Mouse (Mus musculus) left cerebral cortex, adult 9 months (tissue): Measurements from ENCODE around the gene Eml6.
A peak's percentile ranks its signal among the peaks of the same experiment; 100 is the strongest.

Experiments
- DNase-seq, 2 experiments: peaks; one replicate each; pipeline ENCODE4 v3.0.0; 2022; ENCODE audit warnings: low spot score in 2 of 2

Gene Eml6

GRCm38 (mm10) chr11:29748750-29749467 lies 276.9 kb downstream of the Eml6 start:
- DNase-seq, result no peak

- no peak for DNase-seq
These were observed 278.0 kb downstream of the Eml6 start for GRCm38 (mm10) chr11:29747881-29748280.

- peak in 1 of 2 experiments; percentile 34 for DNase-seq
These were observed 278.5 kb downstream of the Eml6 start for GRCm38 (mm10) chr11:29747365-29747764.

- no peak for DNase-seq
These were observed 279.6 kb downstream of the Eml6 start for GRCm38 (mm10) chr11:29746203-29746602.

GRCm38 (mm10) chr11:29745513-29745912 lies 280.3 kb downstream of the Eml6 start:
- no peak for DNase-seq

GRCm38 (mm10) chr11:29744760-29745430 lies 280.9 kb downstream of the Eml6 start:
- DNase-seq, result no peak

GRCm38 (mm10) chr11:29739752-29740151 lies 286.1 kb downstream of the Eml6 start:
- DNase-seq, result no peak

- DNase-seq, result no peak
These were observed 297.9 kb downstream of the Eml6 start for GRCm38 (mm10) chr11:29727901-29728300.

- DNase-seq, result no peak
These were observed 300.2 kb downstream of the Eml6 start for GRCm38 (mm10) chr11:29725610-29726009.

GRCm38 (mm10) chr11:29725167-29725566 lies 300.7 kb downstream of the Eml6 start:
- DNase-seq, result no peak

GRCm38 (mm10) chr11:29724213-29724612 lies 301.6 kb downstream of the Eml6 start:
- DNase-seq, result no peak

- DNase-seq, result no peak
These were observed 306.2 kb downstream of the Eml6 start for GRCm38 (mm10) chr11:29719597-29719996.

- peak in 1 of 2 experiments; percentile 59 for DNase-seq
These were observed 307.3 kb downstream of the Eml6 start for GRCm38 (mm10) chr11:29718541-29718940.

- no peak for DNase-seq
These were observed 310.3 kb downstream of the Eml6 start for GRCm38 (mm10) chr11:29715499-29715898.

GRCm38 (mm10) chr11:29714789-29715188 lies 311.0 kb downstream of the Eml6 start:
- peak in 1 of 2 experiments; percentile 33 for DNase-seq

GRCm38 (mm10) chr11:29714114-29714513 lies 311.7 kb downstream of the Eml6 start:
- no peak for DNase-seq

GRCm38 (mm10) chr11:29709512-29709911 lies 316.3 kb downstream of the Eml6 start:
- no peak for DNase-seq

GRCm38 (mm10) chr11:29706845-29707244 lies 319.0 kb downstream of the Eml6 start:
- DNase-seq, result no peak

- no peak for DNase-seq
These were observed 320.6 kb downstream of the Eml6 start for GRCm38 (mm10) chr11:29705263-29705662.

- no peak for DNase-seq
These were observed 323.1 kb downstream of the Eml6 start for GRCm38 (mm10) chr11:29702721-29703120.

- no peak for DNase-seq
These were observed 331.1 kb downstream of the Eml6 start for GRCm38 (mm10) chr11:29694754-29695153.

GRCm38 (mm10) chr11:29693576-29694410 lies 332.0 kb downstream of the Eml6 start:
- peak; percentile 62 to 86 for DNase-seq
